Mouse (Mus musculus) neural tube, embryonic 12.5 days (tissue): ENCODE measurements at regions not wholly inside any gene's neighbourhood (a gene's known extent, or its start where the extent isn't known, plus 50 kb on each side); places are given as distances from the start of the nearest gene placed in this dataset.

Source experiments
- ATAC-seq: fragments of 200-750 bp; cut with Nextera tagmentation; 2 replicates; pipeline ENCODE4 v1.8.0; 2017; ENCODE audit warnings: low read depth, mild to moderate bottlenecking, moderate TSS enrichment, moderate library complexity; ENCODE audit not compliant: low FRiP score
- H3K27ac ChIP-seq: fragments of 300-500 bp; sonication (generic); 2 replicates; pipeline ENCODE4 v1.5.1; 2016
- H3K27me3 ChIP-seq: fragments of 300-500 bp; sonication (generic); replicated peaks from 2 replicates; pipeline ENCODE4 v1.6.1; 2016; ENCODE audit warnings: mild to moderate bottlenecking
- H3K36me3 ChIP-seq: fragments of 300-500 bp; sonication (generic); 2 replicates; pipeline ENCODE4 v1.6.1; 2016; ENCODE audit warnings: mild to moderate bottlenecking
- H3K4me1 ChIP-seq: fragments of 300-500 bp; sonication (generic); 2 replicates; pipeline ENCODE4 v1.6.1; 2016
- H3K4me2 ChIP-seq: fragments of 300-500 bp; sonication (generic); replicated peaks from 2 replicates; pipeline ENCODE4 v1.6.1; 2016; ENCODE audit warnings: mild to moderate bottlenecking
- H3K4me3 ChIP-seq: fragments of 300-500 bp; sonication (generic); 2 replicates; pipeline ENCODE4 v1.5.1; 2016
- H3K9ac ChIP-seq: fragments of 300-500 bp; sonication (generic); 2 replicates; pipeline ENCODE4 v1.6.1; 2016; ENCODE audit warnings: mild to moderate bottlenecking
- H3K9me3 ChIP-seq: fragments of 300-500 bp; sonication (generic); 2 replicates; pipeline ENCODE4 v1.6.1; 2016; ENCODE audit warnings: mild to moderate bottlenecking
- WGBS: fragments of 180-500 bp; shearing (Covaris S2); methylation state at CpG from one replicate; pipeline ENCODE4 v1.1.7; 2016; 5-methylcytosine and 5-hydroxymethylcytosine counted together

DNA sequence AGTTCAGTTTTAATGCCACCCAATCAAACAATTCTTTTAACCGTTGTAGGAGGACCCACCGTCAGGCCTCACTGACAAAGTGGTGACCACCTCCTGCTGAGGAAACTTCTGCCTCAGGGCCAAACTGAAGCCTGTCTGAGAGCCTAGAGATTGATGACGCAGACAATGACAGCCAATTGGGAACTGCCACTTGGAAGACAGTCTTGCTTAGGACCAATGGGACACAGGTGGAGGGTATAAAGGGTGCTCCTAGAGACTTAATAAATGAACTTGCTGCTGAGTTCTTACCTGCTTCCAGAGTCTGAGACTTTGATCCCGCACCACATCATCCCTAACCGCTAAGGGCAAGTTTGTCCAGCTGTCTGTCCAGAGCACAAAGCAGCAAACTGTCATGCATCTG lies 80.0 kb downstream of the Tbx4 start:
- no peak overlapping the region for H3K4me2 ChIP-seq
- ATAC-seq, result no peak
- 79% methylated on average over 5 of the region's 5 CpGs for WGBS
- H3K27ac ChIP-seq, result no peak overlapping the region
- no peaks in the 10 kb centered on the region for H3K9me3 ChIP-seq
- H3K36me3 ChIP-seq, result no peaks in the 10 kb centered on the region
- H3K4me1 ChIP-seq, result no peaks in the 10 kb centered on the region
- H3K4me3 ChIP-seq, result no peak overlapping the region
- H3K9ac ChIP-seq, result no peak overlapping the region
- no peaks in the 10 kb centered on the region for H3K27me3 ChIP-seq

- no peaks in the 10 kb centered on the region for H3K9me3 ChIP-seq
- H3K36me3 ChIP-seq, result no peaks in the 10 kb centered on the region
- no peaks in the 10 kb centered on the region for H3K27me3 ChIP-seq
- ATAC-seq, result no peak
- 82% methylated on average over 2 of the region's 2 CpGs for WGBS
- H3K27ac ChIP-seq, result no peak overlapping the region
- no peak overlapping the region for H3K9ac ChIP-seq
- no peak overlapping the region for H3K4me2 ChIP-seq
- no peak overlapping the region for H3K4me3 ChIP-seq
- H3K4me1 ChIP-seq, result no peaks in the 10 kb centered on the region
Measured at GRCm38 (mm10) chr11:85970287-85970686, 84.1 kb downstream of the Tbx4 start.

DNA sequence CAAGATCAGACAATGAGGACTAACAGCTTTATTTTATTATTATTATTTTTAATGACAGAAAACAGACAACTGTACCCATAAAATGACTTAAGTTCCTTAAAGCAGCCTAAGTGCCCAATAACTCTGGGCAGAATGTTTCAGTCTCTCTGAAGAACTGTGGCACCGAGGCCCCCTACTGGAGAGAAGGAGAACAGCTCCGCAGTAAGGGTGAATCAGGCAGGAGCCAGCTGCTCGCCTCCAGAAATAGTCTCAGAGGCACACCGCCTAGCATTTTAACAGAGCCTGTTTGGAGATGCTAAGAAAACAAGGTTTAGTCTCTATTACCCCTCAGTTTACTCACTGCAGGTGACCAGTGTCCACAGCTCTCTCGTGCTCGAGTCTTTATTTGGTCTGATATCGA lies 86.2 kb downstream of the Tbx4 start:
- WGBS, result 26% methylated on average over 7 of the region's 7 CpGs
- Histone ChIP-seq H3K4me1 (no peaks in the 10 kb centered on the region), H3K27me3 (no peaks in the 10 kb centered on the region; the same call in 1 of the 2 replicates), H3K4me3 (no peak overlapping the region), H3K36me3 (no peaks in the 10 kb centered on the region), H3K27ac (no peak overlapping the region), H3K9me3 (no peaks in the 10 kb centered on the region), H3K4me2 (no peak overlapping the region), H3K9ac (no peak overlapping the region)
- ATAC-seq, result no peak

DNA sequence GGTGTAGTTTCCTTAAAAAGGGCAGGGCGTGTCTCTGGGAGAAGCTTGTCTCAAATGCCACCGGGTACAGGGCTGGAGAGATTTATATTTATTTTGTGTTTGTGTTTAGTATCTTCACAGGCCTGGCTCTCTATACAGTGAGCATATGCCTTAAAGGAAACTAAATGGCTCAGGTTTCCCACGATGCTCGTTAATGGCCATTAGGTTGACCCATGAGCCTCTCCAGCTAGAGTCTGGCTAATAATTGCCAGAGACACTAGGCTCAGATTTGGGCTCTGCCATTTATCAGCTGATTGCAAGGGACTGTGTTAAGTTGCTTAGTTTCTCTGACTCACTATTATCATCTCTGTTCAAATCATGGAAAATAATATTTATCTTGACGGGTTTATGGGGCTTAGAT lies 87.5 kb downstream of the Tbx4 start:
- Histone ChIP-seq H3K9ac (no peak overlapping the region), H3K27ac (no peak overlapping the region), H3K4me1 (no peaks in the 10 kb centered on the region), H3K4me3 (no peak overlapping the region), H3K9me3 (no peaks in the 10 kb centered on the region), H3K4me2 (no peak overlapping the region), H3K36me3 (no peaks in the 10 kb centered on the region), H3K27me3 (no peaks in the 10 kb centered on the region; the same call in 1 of the 2 replicates)
- 62% methylated on average over 5 of the region's 5 CpGs for WGBS
- no peak for ATAC-seq

- Histone ChIP-seq H3K9ac (no peak overlapping the region), H3K36me3 (no peaks in the 10 kb centered on the region), H3K4me3 (no peak overlapping the region), H3K9me3 (no peaks in the 10 kb centered on the region), H3K27ac (no peak overlapping the region), H3K27me3 (no peaks in the 10 kb centered on the region; the same call in 1 of the 2 replicates), H3K4me1 (no peaks in the 10 kb centered on the region), H3K4me2 (no peak overlapping the region)
- no peak for ATAC-seq
- 68% methylated on average over 18 of the region's 18 CpGs for WGBS
Measured at GRCm38 (mm10) chr11:85976693-85977434, 90.6 kb downstream of the Tbx4 start.

DNA sequence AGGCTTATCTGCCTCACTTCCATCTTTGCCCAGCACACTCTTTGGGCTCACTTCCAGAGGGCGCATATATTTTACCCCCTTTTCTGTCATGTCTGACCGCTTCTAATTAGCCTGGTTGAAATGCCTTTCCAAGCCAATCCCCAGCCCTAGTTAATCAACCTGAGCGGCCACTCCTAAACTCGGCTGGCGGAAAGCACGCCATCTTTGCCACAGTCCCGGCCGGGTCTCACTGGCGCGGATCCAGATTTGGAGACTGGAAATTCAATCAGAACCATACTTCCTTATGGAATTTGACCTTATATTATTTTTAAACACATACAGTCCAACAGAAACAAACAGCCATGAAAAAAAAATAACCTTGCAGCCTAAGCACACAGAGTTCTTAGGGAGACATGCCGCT lies 94.2 kb downstream of the Tbx4 start:
- H3K27me3 ChIP-seq, result no peaks in the 10 kb centered on the region; the same call in 1 of the 2 replicates
- no peak overlapping the region for H3K27ac ChIP-seq
- H3K9ac ChIP-seq, result no peak overlapping the region
- no peaks in the 10 kb centered on the region for H3K36me3 ChIP-seq
- no peaks in the 10 kb centered on the region for H3K9me3 ChIP-seq
- no peak overlapping the region for H3K4me3 ChIP-seq
- ATAC-seq, result no peak
- 84% methylated on average over 11 of the region's 11 CpGs for WGBS
- H3K4me2 ChIP-seq, result no peak overlapping the region
- no peaks in the 10 kb centered on the region for H3K4me1 ChIP-seq

DNA sequence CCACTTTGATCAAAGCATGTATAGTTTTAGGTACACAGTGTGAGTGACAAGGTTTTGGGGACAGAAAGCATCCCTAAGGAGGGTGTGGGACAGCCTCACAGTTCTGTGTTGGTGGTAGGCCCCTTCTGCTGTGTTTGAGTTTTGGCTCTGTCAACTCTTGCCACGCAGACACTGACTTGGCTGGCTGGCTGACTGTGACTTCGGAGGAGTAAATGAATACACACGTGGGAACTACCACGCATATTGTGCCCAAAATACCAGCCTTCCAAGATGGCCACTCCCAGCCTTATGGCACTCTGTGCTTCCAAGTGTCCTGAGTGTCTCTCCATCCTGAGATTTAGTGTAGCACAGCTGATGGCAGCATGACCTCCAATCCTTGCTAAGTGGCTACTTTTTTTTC lies 95.3 kb downstream of the Tbx4 start:
- ATAC-seq, result no peak
- Histone ChIP-seq H3K4me2 (no peak overlapping the region), H3K27ac (no peak overlapping the region), H3K36me3 (no peaks in the 10 kb centered on the region), H3K9me3 (no peaks in the 10 kb centered on the region), H3K4me1 (no peaks in the 10 kb centered on the region), H3K27me3 (peaks cover 3% of the 10 kb centered on the region; the same call in 1 of the 2 replicates), H3K4me3 (no peak overlapping the region), H3K9ac (no peak overlapping the region)
- 87% methylated on average over 4 of the region's 4 CpGs for WGBS

GRCm38 (mm10) chr11:85986338-85986737 lies 100.1 kb downstream of the Tbx4 start:
- 0 out of 2 replicates have a peak, but pooled peaks cover 19% of the 10 kb centered on the region for H3K27me3 ChIP-seq
- ATAC-seq, result no peak
- no peak overlapping the region for H3K4me3 ChIP-seq
- no peak overlapping the region for H3K4me2 ChIP-seq
- H3K36me3 ChIP-seq, result no peaks in the 10 kb centered on the region
- H3K27ac ChIP-seq, result no peak overlapping the region
- H3K9ac ChIP-seq, result no peak overlapping the region
- WGBS, result 86% methylated on average over 8 of the region's 8 CpGs
- no peaks in the 10 kb centered on the region for H3K9me3 ChIP-seq
- H3K4me1 ChIP-seq, result peaks cover 13% of the 10 kb centered on the region

GRCm38 (mm10) chr11:85987181-85987580 lies 101.0 kb downstream of the Tbx4 start:
- WGBS, result 96% methylated on average over 2 of the region's 2 CpGs
- no peak overlapping the region for H3K4me2 ChIP-seq
- H3K27ac ChIP-seq, result no peak overlapping the region
- no peaks in the 10 kb centered on the region for H3K36me3 ChIP-seq
- no peak overlapping the region for H3K9ac ChIP-seq
- no peaks in the 10 kb centered on the region for H3K9me3 ChIP-seq
- ATAC-seq, result no peak
- 0 out of 2 replicates have a peak, but pooled peaks cover 19% of the 10 kb centered on the region for H3K27me3 ChIP-seq
- no peak overlapping the region for H3K4me3 ChIP-seq
- H3K4me1 ChIP-seq, result peaks cover 13% of the 10 kb centered on the region

DNA sequence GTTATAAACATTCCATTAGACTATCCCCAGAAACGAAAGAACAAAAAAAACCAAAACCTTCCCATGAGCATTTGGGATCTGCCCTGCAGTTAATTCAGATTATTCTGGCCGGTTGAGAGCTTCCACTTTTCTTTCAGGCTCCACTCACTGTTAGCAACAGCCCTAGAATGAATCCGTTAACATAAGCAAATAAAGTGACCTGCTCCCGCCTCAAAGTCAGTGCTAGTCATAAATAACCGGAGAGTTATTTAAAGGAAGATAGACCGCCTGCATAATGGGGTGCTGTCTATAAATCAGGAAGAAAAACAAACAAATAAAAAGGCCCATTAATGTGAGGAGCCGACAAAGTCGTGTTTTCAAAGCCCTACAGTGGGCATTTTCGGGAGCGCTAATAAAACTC lies 103.3 kb downstream of the Tbx4 start:
- H3K9me3 ChIP-seq, result no peaks in the 10 kb centered on the region
- peak overlapping the region; percentile 5; the same call in 1 of the 2 replicates for H3K4me3 ChIP-seq
- WGBS, result 2% methylated on average over 10 of the region's 10 CpGs
- H3K36me3 ChIP-seq, result no peaks in the 10 kb centered on the region
- H3K4me1 ChIP-seq, result peaks cover 13% of the 10 kb centered on the region
- H3K27ac ChIP-seq, result no peak overlapping the region
- no peak for ATAC-seq
- 0 out of 2 replicates have a peak overlapping the region, but pooled peaks have one; percentile 13 for H3K9ac ChIP-seq
- H3K27me3 ChIP-seq, result peaks cover 22% of the 10 kb centered on the region; the same call in 1 of the 2 replicates
- H3K4me2 ChIP-seq, result peak overlapping the region; percentile 53

DNA sequence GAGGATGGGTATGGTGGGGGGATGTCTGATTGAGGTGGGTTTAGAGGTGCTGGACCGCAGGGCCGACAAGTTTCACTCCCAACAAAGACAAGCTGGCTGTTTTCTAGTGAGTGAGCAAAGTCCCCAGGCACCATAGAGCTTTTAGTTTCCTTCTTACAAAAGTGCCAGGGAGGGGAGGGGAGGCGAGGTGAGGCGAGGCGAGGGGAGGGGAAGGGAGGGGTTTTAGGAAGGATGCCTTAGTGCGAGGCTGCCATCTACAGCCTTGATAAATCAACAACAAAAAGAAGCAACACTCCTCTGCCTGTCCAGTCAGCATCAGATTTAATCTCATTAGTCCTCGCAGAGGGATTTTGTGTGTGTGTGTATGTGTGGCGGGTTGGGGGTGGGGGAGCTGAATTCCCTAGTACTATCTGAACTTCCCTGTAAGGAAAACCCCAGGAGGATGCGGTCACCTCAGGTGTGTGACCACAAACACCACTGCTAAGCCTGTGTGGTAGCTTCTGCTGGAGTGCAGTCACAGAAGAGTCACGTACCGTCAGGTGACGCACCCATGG lies 103.8 kb downstream of the Tbx4 start:
- H3K27me3 ChIP-seq, result peaks cover 23% of the 10 kb centered on the region; the same call in 1 of the 2 replicates
- no peak overlapping the region for H3K27ac ChIP-seq
- no peaks in the 10 kb centered on the region for H3K9me3 ChIP-seq
- peak overlapping the region; percentile 53 for H3K4me2 ChIP-seq
- peak; percentile 29; the same call in 1 of the 2 replicates for ATAC-seq
- no peaks in the 10 kb centered on the region for H3K36me3 ChIP-seq
- H3K4me3 ChIP-seq, result peak overlapping the region; percentile 5; the same call in 1 of the 2 replicates
- WGBS, result 14% methylated on average over 12 of the region's 12 CpGs
- H3K9ac ChIP-seq, result 0 out of 2 replicates have a peak overlapping the region, but pooled peaks have one; percentile 13
- peaks cover 16% of the 10 kb centered on the region for H3K4me1 ChIP-seq

GRCm38 (mm10) chr11:85995318-85996095 lies 109.3 kb downstream of the Tbx4 start:
- 39% methylated on average over 29 of the region's 29 CpGs for WGBS

More at GRCm38 (mm10) chr11:85995318-85996095, 109.3 kb downstream of the Tbx4 start:
- no peak for ATAC-seq
- Histone ChIP-seq H3K4me1 (peaks cover 8% of the 10 kb centered on the region; the same call in 1 of the 2 replicates), H3K9ac (no peak overlapping the region), H3K27ac (no peak overlapping the region), H3K9me3 (no peaks in the 10 kb centered on the region), H3K36me3 (no peaks in the 10 kb centered on the region), H3K4me3 (no peak overlapping the region), H3K27me3 (peaks cover 11% of the 10 kb centered on the region; the same call in 1 of the 2 replicates), H3K4me2 (peak overlapping the region; percentile 53)
